In the genomic region with DNA sequence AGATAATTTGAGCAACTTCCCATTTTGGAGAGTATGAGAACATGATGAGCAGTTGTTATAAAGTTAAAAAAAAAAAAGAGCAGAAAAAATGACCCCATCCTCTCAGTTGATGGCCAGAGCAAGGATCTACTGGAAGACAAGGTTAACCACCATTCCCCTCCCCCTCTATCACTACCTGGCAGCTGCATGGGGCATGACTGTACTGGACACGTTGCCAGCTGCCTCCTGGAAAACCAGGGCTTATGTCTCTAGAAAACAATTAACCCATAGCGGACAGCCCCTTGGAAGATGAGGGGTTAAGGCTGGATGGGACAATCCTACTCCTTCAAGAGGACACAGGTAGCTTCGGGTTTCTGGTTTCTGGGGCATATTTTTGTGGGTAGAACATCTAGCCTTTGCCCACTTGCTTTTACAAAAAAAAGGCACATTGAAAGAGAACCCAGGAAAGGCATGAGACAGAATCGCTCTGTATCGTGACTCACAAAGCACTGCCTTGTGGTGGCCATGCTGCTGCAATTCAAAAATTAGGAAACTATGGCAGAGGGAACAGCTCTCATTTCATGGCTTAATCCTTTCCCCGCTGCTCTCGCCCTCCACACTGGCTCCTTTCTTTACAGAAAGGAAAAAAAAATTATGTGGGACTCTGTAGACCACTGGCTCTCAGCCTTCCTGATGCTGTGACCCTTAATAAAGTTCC, we compare ENCODE assay signal across 26 mouse cellular contexts. TPM values are rescaled to one million over a fixed set of nuclear protein-coding genes. Genes with fewer than 3 reads are reported as not detected.
DNase-seq lines count a peak whose midpoint lies in the region; TF ChIP-seq lines count a peak whose summit lies in the region.
"Had no signal": no experiment of that assay in that cellular context is flagged by ENCODE, and none has a peak within 500 bp of the region (broad histone marks: within the 10 kb centered on the region; RNA-seq: fewer than 3 reads in every experiment).

No protein-coding gene starts in this region.

- no peaks in the 10 kb centered on the region for H3K27me3 ChIP-seq in kidney, adult 2 months (replicated peaks; ENCODE audit: control insufficient read depth, insufficient read depth, low read length)
- H3K27me3 ChIP-seq: forebrain, embryonic 12.5 days; liver, embryonic 13.5 days; lung, embryonic 15.5 days; midbrain, embryonic 12.5 days; neural tube, embryonic 13.5 days had no signal

- peaks cover 3% of the 10 kb centered on the region; the same call in 1 of the 2 replicates for H3K4me1 ChIP-seq in kidney, adult 2 months (ENCODE audit: control insufficient read depth, insufficient read depth, low read length)
- H3K4me1 ChIP-seq in embryonic fibroblast, embryonic 13.5 days (ENCODE audit: control insufficient read depth, insufficient read depth, low read length), result no peaks in the 10 kb centered on the region
- H3K4me1 ChIP-seq: forebrain, embryonic 12.5 days; hindbrain, embryonic 10.5 days; midbrain, embryonic 12.5 days; neural tube, embryonic 13.5 days had no signal

- peak; percentile 47 for DNase-seq in kidney, adult 2 months
- DNase-seq in kidney, adult 18-20 months, result no peak
- peak; percentile 29 for DNase-seq in testis, postnatal 10 days (ENCODE audit: low spot score)
- DNase-seq in testis, postnatal 14 days (ENCODE audit: low spot score), result no peak
- DNase-seq in thymus, adult 18-20 months, result no peak
- DNase-seq in retina, embryonic 14.5 days (ENCODE audit: low spot score), result no peak
- DNase-seq in thymus, postnatal 36 days, result no peak
- DNase-seq: adrenal gland, postnatal 14 days; B cell, adult 2 months; cerebellum, postnatal 10 days; liver, embryonic 13.5 days; right cerebral cortex, postnatal 14 days had no signal

- H3K27ac ChIP-seq in kidney, adult 2 months (ENCODE audit: insufficient read depth, low read depth, low read length), result no peak overlapping the region
- peak overlapping the region; percentile 22 for H3K27ac ChIP-seq in embryonic fibroblast, embryonic 13.5 days (ENCODE audit: insufficient read depth, low read length)
- H3K27ac ChIP-seq: forebrain, embryonic 12.5 days; hindbrain, embryonic 10.5 days; kidney, postnatal 0 days; layer of hippocampus, adult 2 months; liver, embryonic 13.5 days; lung, embryonic 15.5 days; midbrain, embryonic 12.5 days; neural tube, embryonic 13.5 days had no signal

- TF ChIP-seq POLR2A in kidney, adult 2 months (IDR thresholded peaks at IDR 0.05; ENCODE audit: low read depth, low read length), result no peak
- TF ChIP-seq POLR2A in embryonic fibroblast, embryonic 13.5 days (IDR thresholded peaks at IDR 0.05; ENCODE audit: low read depth, low read length), result no peak

- 70% methylated on average over 7 of the region's 7 CpGs for WGBS in kidney, adult 2 months

- no peak overlapping the region for H3K4me3 ChIP-seq in kidney, adult 2 months (ENCODE audit: insufficient read depth, low read depth, low read length)
- H3K4me3 ChIP-seq in embryonic fibroblast, embryonic 13.5 days (ENCODE audit: insufficient read depth, low read length), result no peak overlapping the region
- H3K4me3 ChIP-seq: forebrain, embryonic 12.5 days; hindbrain, embryonic 10.5 days; layer of hippocampus, adult 2 months; liver, embryonic 13.5 days; lung, embryonic 15.5 days; midbrain, embryonic 12.5 days; neural tube, embryonic 13.5 days had no signal

- H3K36me3 ChIP-seq in kidney, adult 2 months (ENCODE audit: control insufficient read depth, insufficient read depth, low read length), result no peaks in the 10 kb centered on the region
- H3K36me3 ChIP-seq: forebrain, embryonic 12.5 days; hindbrain, embryonic 10.5 days; liver, embryonic 13.5 days; lung, embryonic 15.5 days; midbrain, embryonic 12.5 days; neural tube, embryonic 13.5 days had no signal

- no peak for TF ChIP-seq CTCF in kidney, adult 2 months (conservative IDR thresholded peaks at IDR 0.05; ENCODE audit: insufficient read depth, insufficient read length, low read depth, low read length)
- no peak for TF ChIP-seq CTCF in embryonic fibroblast, embryonic 13.5 days (IDR thresholded peaks at IDR 0.05; ENCODE audit: borderline replicate concordance, insufficient read depth, low read length)

RNA-seq across cellular contexts. Expression of a gene that starts 3.2 kb away (rescaled TPM):
- 1.7 and 2.5 TPM in 2 replicates for polyA plus RNA-seq in kidney, adult 2 months (2012; rRNA removed)
- polyA plus RNA-seq in embryonic fibroblast, embryonic 13.5 days (2011; ENCODE audit: insufficient read length, low read depth, missing spikeins), result not detected in 2 replicates
- polyA plus RNA-seq: activated CD4-positive, CD25-positive, alpha-beta regulatory T cell, adult 4 months; forebrain, embryonic 12.5 days; frontal cortex, adult 2 months; liver, embryonic 13.5 days; midbrain, embryonic 12.5 days; neural tube, embryonic 13.5 days had no signal

RNA-seq across cellular contexts. Expression of a gene that starts 30.3 kb away (rescaled TPM):
- polyA plus RNA-seq in kidney, adult 2 months (2012; rRNA removed), result not detected in 2 replicates
- not detected in 2 replicates for polyA plus RNA-seq in embryonic fibroblast, embryonic 13.5 days (2011; ENCODE audit: insufficient read length, low read depth, missing spikeins)
- polyA plus RNA-seq: activated CD4-positive, CD25-positive, alpha-beta regulatory T cell, adult 4 months; forebrain, embryonic 12.5 days; frontal cortex, adult 2 months; heart, embryonic 16.5 days; hindbrain, embryonic 10.5 days; kidney, postnatal 0 days; liver, embryonic 13.5 days; lung, embryonic 15.5 days; midbrain, embryonic 12.5 days; neural tube, embryonic 13.5 days; spleen, adult 2 months; stomach, embryonic 14.5 days had no signal

RNA-seq across cellular contexts. Expression of a gene that starts 46.7 kb away (rescaled TPM):
- not detected in 2 replicates for polyA plus RNA-seq in kidney, adult 2 months (2012; rRNA removed)
- not detected in 2 replicates for polyA plus RNA-seq in embryonic fibroblast, embryonic 13.5 days (2011; ENCODE audit: insufficient read length, low read depth, missing spikeins)
- polyA plus RNA-seq: activated CD4-positive, CD25-positive, alpha-beta regulatory T cell, adult 4 months; brain, embryonic 14.5 days; forebrain, embryonic 12.5 days; frontal cortex, adult 2 months; heart, embryonic 16.5 days; hindbrain, embryonic 10.5 days; kidney, postnatal 0 days; liver, embryonic 13.5 days; lung, embryonic 15.5 days; midbrain, embryonic 12.5 days; neural tube, embryonic 13.5 days; spleen, adult 2 months; stomach, embryonic 14.5 days had no signal

Comparison
In these comparisons a context has a peak if more than half of its experiments do, and no peak if none do; other contexts are left out.
1. DNase-seq: peak in kidney, adult 2 months (single experiment) and testis, postnatal 10 days (single experiment); none in kidney, adult 18-20 months (single experiment), testis, postnatal 14 days (single experiment), thymus, adult 18-20 months (0 of 2), retina, embryonic 14.5 days (single experiment) and thymus, postnatal 36 days (0 of 2).